Mouse (Mus musculus) yolk sac, embryonic 10.5 days (tissue): Measurements from ENCODE around the gene Gm10563.
"Not testable (repeated sequence)": the region's sequence is repeated elsewhere in the genome, so short reads cannot be mapped to it uniquely, and the experiment has no call there.

Source experiments
- DNase-seq: peaks from one replicate; pipeline ENCODE4 v3.0.0-alpha.2; 2017; ENCODE audit warnings: low spot score

Gene Gm10563

GRCm38 (mm10) chr4:155596606-155597005 is 48.6 kb downstream of the Gm10563 start:
- DNase-seq = no peak

- DNase-seq = no peak
Observed at GRCm38 (mm10) chr4:155595777-155596176, 49.4 kb downstream of the Gm10563 start.

- DNase-seq = no peak
Observed at GRCm38 (mm10) chr4:155593780-155594179, 51.4 kb downstream of the Gm10563 start.

- DNase-seq = no peak
Observed at GRCm38 (mm10) chr4:155591012-155591719, 54.0 kb downstream of the Gm10563 start.

- DNase-seq = no peak
Observed at GRCm38 (mm10) chr4:155589356-155589755, 55.9 kb downstream of the Gm10563 start.

- DNase-seq = no peak
Observed at GRCm38 (mm10) chr4:155582279-155582905, 62.8 kb downstream of the Gm10563 start.

- DNase-seq = no peak
Observed at GRCm38 (mm10) chr4:155580420-155580819, 64.8 kb downstream of the Gm10563 start.

- no peak for DNase-seq
Observed at GRCm38 (mm10) chr4:155578336-155579125, 66.7 kb downstream of the Gm10563 start.

GRCm38 (mm10) chr4:155577741-155578140 is 67.5 kb downstream of the Gm10563 start:
- no peak for DNase-seq

- DNase-seq = no peak
Observed at GRCm38 (mm10) chr4:155577132-155577531, 68.1 kb downstream of the Gm10563 start.

GRCm38 (mm10) chr4:155575521-155575920 is 69.7 kb downstream of the Gm10563 start:
- no peak for DNase-seq

- DNase-seq = no peak
Observed at GRCm38 (mm10) chr4:155574931-155575330, 70.3 kb downstream of the Gm10563 start.

- DNase-seq = no peak
Observed at GRCm38 (mm10) chr4:155573876-155574275, 71.3 kb downstream of the Gm10563 start.

GRCm38 (mm10) chr4:155573155-155573554 is 72.1 kb downstream of the Gm10563 start:
- DNase-seq = no peak

- no peak for DNase-seq
Observed at GRCm38 (mm10) chr4:155571442-155571841, 73.8 kb downstream of the Gm10563 start.

GRCm38 (mm10) chr4:155570315-155570714 is 74.9 kb downstream of the Gm10563 start:
- not testable (repeated sequence) for DNase-seq

- no peak for DNase-seq
Observed at GRCm38 (mm10) chr4:155569818-155570217, 75.4 kb downstream of the Gm10563 start.

GRCm38 (mm10) chr4:155568632-155569370 is 76.4 kb downstream of the Gm10563 start:
- DNase-seq = peak; percentile 68

GRCm38 (mm10) chr4:155568170-155568569 is 77.0 kb downstream of the Gm10563 start:
- no peak for DNase-seq

GRCm38 (mm10) chr4:155566555-155566954 is 78.7 kb downstream of the Gm10563 start:
- no peak for DNase-seq
